Mouse (Mus musculus): ENCODE results near the gene Cyp2w1. TPM values are rescaled to one million over a fixed set of nuclear protein-coding genes. Genes with fewer than 3 reads are reported as not detected.

Gene Cyp2w1
- total and polyA plus RNA-seq, 3 experiments = not detected

GRCm38 (mm10) chr5:139337826-139338370 lies 14.5 kb upstream of the Cyp2w1 start:
- TF ChIP-seq POLR2AphosphoS5 (IDR thresholded peaks at IDR 0.05; ENCODE audit: insufficient replicate concordance, low read depth, low read length) (no peak), CTCF (IDR thresholded peaks at IDR 0.05; ENCODE audit: low read depth, low read length) (no peak), TAL1 (conservative IDR thresholded peaks at IDR 0.05; ENCODE audit: low read depth, low read length) (no peak), GATA2 (IDR thresholded peaks at IDR 0.05; ENCODE audit: borderline replicate concordance, low read depth, low read length) (no peak), GATA1 (IDR thresholded peaks at IDR 0.05; ENCODE audit: borderline replicate concordance, low read length) (no peak)
- H3K9me3 ChIP-seq (replicated peaks) = no peaks in the 10 kb centered on the region
- no peak for DNase-seq (ENCODE audit: low spot score)
- no peaks in the 10 kb centered on the region for H3K27me3 ChIP-seq (ENCODE audit: insufficient read depth, low read length)
- H3K4me3 ChIP-seq (ENCODE audit: low read depth, low read length) = no peak overlapping the region
- H3K4me1 ChIP-seq (ENCODE audit: insufficient read depth, low read depth, low read length) = peaks cover 13% of the 10 kb centered on the region; the same call in 1 of the 2 replicates
- H3K36me3 ChIP-seq (replicated peaks) = peaks cover 76% of the 10 kb centered on the region
- ATAC-seq (ENCODE audit: extremely low read depth, insufficient number of reproducible peaks, low FRiP score, poor library complexity, severe bottlenecking) = no peak

GRCm38 (mm10) chr5:139338403-139338802 lies 14.0 kb upstream of the Cyp2w1 start:
- H3K36me3 ChIP-seq (replicated peaks) = peaks cover 78% of the 10 kb centered on the region
- peaks cover 15% of the 10 kb centered on the region; the same call in 1 of the 2 replicates for H3K4me1 ChIP-seq (ENCODE audit: insufficient read depth, low read depth, low read length)
- H3K4me3 ChIP-seq (ENCODE audit: low read depth, low read length) = no peak overlapping the region
- no peak for DNase-seq (ENCODE audit: low spot score)
- no peaks in the 10 kb centered on the region for H3K27me3 ChIP-seq (ENCODE audit: insufficient read depth, low read length)
- H3K9me3 ChIP-seq (replicated peaks) = no peaks in the 10 kb centered on the region
- ATAC-seq (ENCODE audit: extremely low read depth, insufficient number of reproducible peaks, low FRiP score, poor library complexity, severe bottlenecking) = no peak
- TF ChIP-seq CTCF (IDR thresholded peaks at IDR 0.05; ENCODE audit: low read depth, low read length) (no peak), GATA1 (IDR thresholded peaks at IDR 0.05; ENCODE audit: borderline replicate concordance, low read length) (no peak), TAL1 (conservative IDR thresholded peaks at IDR 0.05; ENCODE audit: low read depth, low read length) (no peak), POLR2AphosphoS5 (IDR thresholded peaks at IDR 0.05; ENCODE audit: insufficient replicate concordance, low read depth, low read length) (no peak), GATA2 (IDR thresholded peaks at IDR 0.05; ENCODE audit: borderline replicate concordance, low read depth, low read length) (no peak)

GRCm38 (mm10) chr5:139338891-139339290 lies 13.5 kb upstream of the Cyp2w1 start:
- no peak overlapping the region for H3K4me3 ChIP-seq (ENCODE audit: low read depth, low read length)
- ATAC-seq (ENCODE audit: extremely low read depth, insufficient number of reproducible peaks, low FRiP score, poor library complexity, severe bottlenecking) = no peak

GRCm38 (mm10) chr5:139344021-139344686 lies 8.3 kb upstream of the Cyp2w1 start:
- Histone ChIP-seq H3K27me3 (ENCODE audit: insufficient read depth, low read length) (peaks cover 13% of the 10 kb centered on the region), H3K4me3 (ENCODE audit: low read depth, low read length) (peak overlapping the region; percentile 93), H3K9me3 (replicated peaks) (no peaks in the 10 kb centered on the region), H3K36me3 (replicated peaks) (peaks cover 38% of the 10 kb centered on the region), H3K4me1 (ENCODE audit: insufficient read depth, low read depth, low read length) (peaks cover 42% of the 10 kb centered on the region)
- DNase-seq (ENCODE audit: low spot score) (peak; percentile 94), ATAC-seq (ENCODE audit: extremely low read depth, insufficient number of reproducible peaks, low FRiP score, poor library complexity, severe bottlenecking) (peak; percentile 70)
- TF ChIP-seq CTCF (IDR thresholded peaks at IDR 0.05; ENCODE audit: low read depth, low read length) (peak; percentile 81), POLR2AphosphoS5 (IDR thresholded peaks at IDR 0.05; ENCODE audit: insufficient replicate concordance, low read depth, low read length) (no peak), GATA2 (IDR thresholded peaks at IDR 0.05; ENCODE audit: borderline replicate concordance, low read depth, low read length) (no peak)

More at GRCm38 (mm10) chr5:139338891-139339290, 13.5 kb upstream of the Cyp2w1 start:
- DNase-seq (ENCODE audit: low spot score) = no peak
- peaks cover 20% of the 10 kb centered on the region for H3K4me1 ChIP-seq (ENCODE audit: insufficient read depth, low read depth, low read length)
- TF ChIP-seq POLR2AphosphoS5 (IDR thresholded peaks at IDR 0.05; ENCODE audit: insufficient replicate concordance, low read depth, low read length) (no peak), CTCF (IDR thresholded peaks at IDR 0.05; ENCODE audit: low read depth, low read length) (no peak), GATA1 (IDR thresholded peaks at IDR 0.05; ENCODE audit: borderline replicate concordance, low read length) (no peak), GATA2 (IDR thresholded peaks at IDR 0.05; ENCODE audit: borderline replicate concordance, low read depth, low read length) (no peak), TAL1 (conservative IDR thresholded peaks at IDR 0.05; ENCODE audit: low read depth, low read length) (no peak)
- peaks cover 78% of the 10 kb centered on the region for H3K36me3 ChIP-seq (replicated peaks)
- no peaks in the 10 kb centered on the region for H3K9me3 ChIP-seq (replicated peaks)
- H3K27me3 ChIP-seq (ENCODE audit: insufficient read depth, low read length) = no peaks in the 10 kb centered on the region

- TF ChIP-seq POLR2AphosphoS5 (IDR thresholded peaks at IDR 0.05; ENCODE audit: insufficient replicate concordance, low read depth, low read length) (no peak), CTCF (IDR thresholded peaks at IDR 0.05; ENCODE audit: low read depth, low read length) (no peak), GATA2 (IDR thresholded peaks at IDR 0.05; ENCODE audit: borderline replicate concordance, low read depth, low read length) (no peak), TAL1 (conservative IDR thresholded peaks at IDR 0.05; ENCODE audit: low read depth, low read length) (no peak), GATA1 (IDR thresholded peaks at IDR 0.05; ENCODE audit: borderline replicate concordance, low read length) (no peak)
- Histone ChIP-seq H3K9me3 (replicated peaks) (no peaks in the 10 kb centered on the region), H3K4me3 (ENCODE audit: low read depth, low read length) (peak overlapping the region; percentile 93), H3K27me3 (ENCODE audit: insufficient read depth, low read length) (peaks cover 13% of the 10 kb centered on the region), H3K4me1 (ENCODE audit: insufficient read depth, low read depth, low read length) (peaks cover 47% of the 10 kb centered on the region), H3K36me3 (replicated peaks) (peaks cover 31% of the 10 kb centered on the region)
- peak; percentile 64 for DNase-seq (ENCODE audit: low spot score)
- peak; percentile 84 for ATAC-seq (ENCODE audit: extremely low read depth, insufficient number of reproducible peaks, low FRiP score, poor library complexity, severe bottlenecking)
Measured at GRCm38 (mm10) chr5:139344687-139345363, 7.6 kb upstream of the Cyp2w1 start.

GRCm38 (mm10) chr5:139345364-139345714 lies 7.1 kb upstream of the Cyp2w1 start:
- Histone ChIP-seq H3K4me3 (ENCODE audit: low read depth, low read length) (peak overlapping the region; percentile 93), H3K4me1 (ENCODE audit: insufficient read depth, low read depth, low read length) (peaks cover 52% of the 10 kb centered on the region), H3K27me3 (ENCODE audit: insufficient read depth, low read length) (peaks cover 17% of the 10 kb centered on the region), H3K36me3 (replicated peaks) (peaks cover 26% of the 10 kb centered on the region), H3K9me3 (replicated peaks) (no peaks in the 10 kb centered on the region)
- DNase-seq (ENCODE audit: low spot score) (no peak), ATAC-seq (ENCODE audit: extremely low read depth, insufficient number of reproducible peaks, low FRiP score, poor library complexity, severe bottlenecking) (0 out of 2 replicates have a peak, but pooled peaks have one; percentile 5)
- TF ChIP-seq TAL1 (conservative IDR thresholded peaks at IDR 0.05; ENCODE audit: low read depth, low read length) (no peak), GATA2 (IDR thresholded peaks at IDR 0.05; ENCODE audit: borderline replicate concordance, low read depth, low read length) (no peak), CTCF (IDR thresholded peaks at IDR 0.05; ENCODE audit: low read depth, low read length) (no peak), POLR2AphosphoS5 (IDR thresholded peaks at IDR 0.05; ENCODE audit: insufficient replicate concordance, low read depth, low read length) (no peak), GATA1 (IDR thresholded peaks at IDR 0.05; ENCODE audit: borderline replicate concordance, low read length) (no peak)
